Mouse (Mus musculus) heart, embryonic 16.5 days (tissue): ENCODE measurements at regions not wholly inside any gene's neighbourhood (a gene's known extent, or its start where the extent isn't known, plus 50 kb on each side); places are given as distances from the start of the nearest gene placed in this dataset.
A peak's percentile ranks its signal among the peaks of the same experiment; 100 is the strongest.

Experiments used
- ATAC-seq: fragments of 200-750 bp; cut with Nextera tagmentation; replicated peaks from 2 replicates; pipeline ENCODE4 v1.8.0; 2017; ENCODE audit warnings: moderate number of reproducible peaks; ENCODE audit not compliant: insufficient read depth, low FRiP score; ENCODE audit errors: extremely low read depth
- H3K27ac ChIP-seq: fragments of 300-500 bp; sonication (generic); 2 replicates; pipeline ENCODE4 v1.5.1; 2014; ENCODE audit warnings: mild to moderate bottlenecking, low read length, control low read depth, moderate library complexity
- H3K27me3 ChIP-seq: fragments of 300-500 bp; sonication (generic); 2 replicates; pipeline ENCODE4 v1.6.1; 2014; ENCODE audit warnings: low read length, mixed read lengths; ENCODE audit not compliant: control insufficient read depth, insufficient read depth
- H3K36me3 ChIP-seq: fragments of 300-500 bp; sonication (generic); 2 replicates; pipeline ENCODE4 v1.6.1; 2014; ENCODE audit not compliant: control insufficient read depth, insufficient read depth
- H3K4me1 ChIP-seq: fragments of 300-500 bp; sonication (generic); 2 replicates; pipeline ENCODE4 v1.6.1; 2014; ENCODE audit warnings: low read length, mixed read lengths; ENCODE audit not compliant: control insufficient read depth, insufficient read depth
- H3K4me2 ChIP-seq: fragments of 300-500 bp; sonication (generic); 2 replicates; pipeline ENCODE4 v1.6.1; 2014; ENCODE audit warnings: low read depth, mild to moderate bottlenecking, control low read depth, low read length
- H3K4me3 ChIP-seq: fragments of 300-500 bp; sonication (generic); 2 replicates; pipeline ENCODE4 v1.5.1; 2014; ENCODE audit warnings: mild to moderate bottlenecking, control low read depth, low read length
- H3K9ac ChIP-seq: fragments of 300-500 bp; sonication (generic); 2 replicates; pipeline ENCODE4 v1.6.1; 2014; ENCODE audit warnings: low read length, control low read depth
- H3K9me3 ChIP-seq: fragments of 300-500 bp; sonication (generic); replicated peaks from 2 replicates; pipeline ENCODE4 v1.6.1; 2016; ENCODE audit warnings: low read length; ENCODE audit not compliant: control insufficient read depth
- WGBS: fragments of 180-500 bp; shearing (Covaris S2); extraction: QIAGEN DNeasy Blood & Tissue Kit; methylation state at CpG from one replicate; pipeline ENCODE4 v1.1.7; 2014; 5-methylcytosine and 5-hydroxymethylcytosine counted together

- 95% methylated on average over 7 of the region's 7 CpGs for WGBS
- no peaks in the 10 kb centered on the region for H3K27me3 ChIP-seq
Measured at GRCm38 (mm10) chr2:34007916-34008315, 120.2 kb upstream of the Mvb12b start.

GRCm38 (mm10) chr2:33997106-33997505 is 109.4 kb upstream of the Mvb12b start:
- no peaks in the 10 kb centered on the region for H3K27me3 ChIP-seq
- 89% methylated on average over 7 of the region's 7 CpGs for WGBS
- no peak overlapping the region for H3K4me2 ChIP-seq
- H3K9me3 ChIP-seq, result peaks cover 4% of the 10 kb centered on the region
- no peak for ATAC-seq
- no peaks in the 10 kb centered on the region for H3K4me1 ChIP-seq
- no peak overlapping the region for H3K27ac ChIP-seq
- no peak overlapping the region for H3K9ac ChIP-seq
- H3K36me3 ChIP-seq, result no peaks in the 10 kb centered on the region
- H3K4me3 ChIP-seq, result no peak overlapping the region

More at GRCm38 (mm10) chr2:34007916-34008315, 120.2 kb upstream of the Mvb12b start:
- H3K4me1 ChIP-seq, result no peaks in the 10 kb centered on the region
- H3K36me3 ChIP-seq, result no peaks in the 10 kb centered on the region
- no peak overlapping the region for H3K9ac ChIP-seq
- no peaks in the 10 kb centered on the region for H3K9me3 ChIP-seq
- no peak overlapping the region for H3K4me2 ChIP-seq
- H3K27ac ChIP-seq, result no peak overlapping the region
- ATAC-seq, result no peak
- no peak overlapping the region for H3K4me3 ChIP-seq

- H3K9me3 ChIP-seq, result peaks cover 4% of the 10 kb centered on the region
- no peaks in the 10 kb centered on the region for H3K27me3 ChIP-seq
- H3K4me3 ChIP-seq, result no peak overlapping the region
- no peaks in the 10 kb centered on the region for H3K36me3 ChIP-seq
- H3K4me1 ChIP-seq, result no peaks in the 10 kb centered on the region
- H3K27ac ChIP-seq, result no peak overlapping the region
- no peak for ATAC-seq
- 90% methylated on average over 2 of the region's 2 CpGs for WGBS
- no peak overlapping the region for H3K4me2 ChIP-seq
- no peak overlapping the region for H3K9ac ChIP-seq
Measured at GRCm38 (mm10) chr2:33996331-33996730, 108.6 kb upstream of the Mvb12b start.

GRCm38 (mm10) chr2:33991299-33991698 is 103.6 kb upstream of the Mvb12b start:
- no peak for ATAC-seq
- 72% methylated on average over 4 of the region's 4 CpGs for WGBS
- H3K4me2 ChIP-seq, result no peak overlapping the region
- peaks cover 4% of the 10 kb centered on the region for H3K9me3 ChIP-seq
- H3K4me3 ChIP-seq, result no peak overlapping the region
- H3K27me3 ChIP-seq, result no peaks in the 10 kb centered on the region
- no peak overlapping the region for H3K27ac ChIP-seq
- H3K4me1 ChIP-seq, result no peaks in the 10 kb centered on the region
- no peaks in the 10 kb centered on the region for H3K36me3 ChIP-seq
- H3K9ac ChIP-seq, result no peak overlapping the region

GRCm38 (mm10) chr2:33990711-33991110 is 103.0 kb upstream of the Mvb12b start:
- WGBS, result 86% methylated on average over 6 of the region's 6 CpGs
- Histone ChIP-seq H3K27ac (no peak overlapping the region), H3K4me1 (no peaks in the 10 kb centered on the region), H3K27me3 (no peaks in the 10 kb centered on the region), H3K9me3 (peaks cover 4% of the 10 kb centered on the region), H3K9ac (no peak overlapping the region), H3K4me2 (no peak overlapping the region), H3K4me3 (no peak overlapping the region), H3K36me3 (no peaks in the 10 kb centered on the region)
- no peak for ATAC-seq

GRCm38 (mm10) chr2:33989555-33990370 is 102.0 kb upstream of the Mvb12b start:
- no peaks in the 10 kb centered on the region for H3K4me1 ChIP-seq
- no peak for ATAC-seq
- H3K36me3 ChIP-seq, result no peaks in the 10 kb centered on the region
- no peak overlapping the region for H3K4me3 ChIP-seq
- no peak overlapping the region for H3K4me2 ChIP-seq
- H3K9me3 ChIP-seq, result peaks cover 4% of the 10 kb centered on the region
- H3K27ac ChIP-seq, result no peak overlapping the region
- 62% methylated on average over 12 of the region's 12 CpGs for WGBS
- no peak overlapping the region for H3K9ac ChIP-seq
- H3K27me3 ChIP-seq, result no peaks in the 10 kb centered on the region

- peak overlapping the region; percentile 44 for H3K4me2 ChIP-seq
- no peak for ATAC-seq
Measured at GRCm38 (mm10) chr2:33986420-33986819, 98.7 kb upstream of the Mvb12b start.

GRCm38 (mm10) chr2:33985316-33985715 is 97.6 kb upstream of the Mvb12b start:
- no peak overlapping the region for H3K4me2 ChIP-seq
- H3K36me3 ChIP-seq, result no peaks in the 10 kb centered on the region
- no peak overlapping the region for H3K4me3 ChIP-seq
- ATAC-seq, result no peak
- no peak overlapping the region for H3K9ac ChIP-seq
- 64% methylated on average over 11 of the region's 11 CpGs for WGBS
- H3K9me3 ChIP-seq, result no peaks in the 10 kb centered on the region
- no peak overlapping the region for H3K27ac ChIP-seq
- no peaks in the 10 kb centered on the region for H3K27me3 ChIP-seq
- H3K4me1 ChIP-seq, result no peaks in the 10 kb centered on the region

More at GRCm38 (mm10) chr2:33986420-33986819, 98.7 kb upstream of the Mvb12b start:
- Histone ChIP-seq H3K9ac (no peak overlapping the region), H3K27me3 (no peaks in the 10 kb centered on the region), H3K27ac (no peak overlapping the region), H3K4me3 (no peak overlapping the region), H3K9me3 (no peaks in the 10 kb centered on the region), H3K4me1 (no peaks in the 10 kb centered on the region), H3K36me3 (no peaks in the 10 kb centered on the region)
- 32% methylated on average over 4 of the region's 4 CpGs for WGBS

- Histone ChIP-seq H3K4me1 (no peaks in the 10 kb centered on the region), H3K27me3 (no peaks in the 10 kb centered on the region), H3K27ac (no peak overlapping the region), H3K4me2 (no peak overlapping the region), H3K36me3 (no peaks in the 10 kb centered on the region), H3K9ac (no peak overlapping the region), H3K4me3 (no peak overlapping the region), H3K9me3 (peaks cover 2% of the 10 kb centered on the region; the same call in 1 of the 2 replicates)
- WGBS, result 50% methylated on average over 11 of the region's 11 CpGs
- ATAC-seq, result no peak
Measured at GRCm38 (mm10) chr2:33983112-33983748, 95.5 kb upstream of the Mvb12b start.
